Mouse (Mus musculus) MEL (cell line): ENCODE results near the gene Rcc1l. TPM values are rescaled to one million over a fixed set of nuclear protein-coding genes. Genes with fewer than 3 reads are reported as not detected.

ENCODE experiments used
- DNase-seq: peaks from one replicate; pipeline ENCODE4 v3.0.0; 2011; ENCODE audit warnings: low read depth, low spot score
- H3K27ac ChIP-seq: 2 replicates; pipeline ENCODE4 v1.5.1; 2012; ENCODE audit warnings: low read depth, mild to moderate bottlenecking, control low read depth, low read length, moderate library complexity; ENCODE audit not compliant: control insufficient read depth
- H3K27me3 ChIP-seq, 2 experiments: fragments of 150-350 bp in 1 of 2; sonication (generic) in 1 of 2; 2 replicates each; pipeline ENCODE4 v1.6.1; 2012; ENCODE audit warnings: low read length in 2 of 2, mild to moderate bottlenecking in 2 of 2, improper control_type of control experiment in 1 of 2, moderate library complexity in 1 of 2; ENCODE audit not compliant: insufficient read depth in 2 of 2, control insufficient read depth in 1 of 2
- H3K36me3 ChIP-seq, 2 experiments: 2 replicates each; pipeline ENCODE4 v1.6.1; 2012 to 2014; ENCODE audit warnings: low read length in 2 of 2, improper control_type of control experiment in 1 of 2, inconsistent platforms in 1 of 2, mild to moderate bottlenecking in 1 of 2; ENCODE audit not compliant: insufficient read depth in 2 of 2, control insufficient read depth in 1 of 2
- H3K4me1 ChIP-seq, 2 experiments: fragments of 150-350 bp in 1 of 2; sonication (generic) in 1 of 2; 2 replicates each; pipeline ENCODE4 v1.6.1; 2012; ENCODE audit warnings: low read length in 2 of 2, improper control_type of control experiment in 1 of 2, mild to moderate bottlenecking in 1 of 2; ENCODE audit not compliant: insufficient read depth in 2 of 2, control insufficient read depth in 1 of 2
- H3K4me3 ChIP-seq, 2 experiments: fragments of 150-350 bp in 1 of 2; sonication (generic) in 1 of 2; 2 replicates each; pipeline ENCODE4 v1.5.1; 2012; ENCODE audit warnings: low read depth in 2 of 2, low read length in 2 of 2, mild to moderate bottlenecking in 2 of 2, moderate library complexity in 2 of 2, control low read depth in 1 of 2, improper control_type of control experiment in 1 of 2; ENCODE audit not compliant: control insufficient read depth in 1 of 2, insufficient read depth in 1 of 2
- H3K79me2 ChIP-seq: 2 replicates; pipeline ENCODE4 v1.6.1; 2012; ENCODE audit warnings: mild to moderate bottlenecking, low read length, moderate library complexity; ENCODE audit not compliant: control insufficient read depth, poor library complexity, insufficient read depth
- H3K9ac ChIP-seq: 2 replicates; pipeline ENCODE4 v1.6.1; 2012; ENCODE audit warnings: low read depth, mild to moderate bottlenecking, control low read depth, low read length, moderate library complexity; ENCODE audit not compliant: control insufficient read depth, poor library complexity, severe bottlenecking
- H3K9me3 ChIP-seq: fragments of 150-350 bp; sonication (generic); replicated peaks from 2 replicates; pipeline ENCODE4 v1.6.1; 2012; ENCODE audit warnings: mild to moderate bottlenecking, low read length, improper control_type of control experiment, moderate library complexity; ENCODE audit not compliant: insufficient read depth
- BHLHE40 ChIP-seq: IDR thresholded peaks from 2 replicates; pipeline ENCODE4 v1.6.1; 2012; ENCODE audit warnings: low read depth, mild to moderate bottlenecking, inconsistent platforms, low read length, improper control_type of control experiment, borderline replicate concordance
- CHD2 ChIP-seq: IDR thresholded peaks from 2 replicates; pipeline ENCODE4 v1.6.1; 2011; ENCODE audit warnings: low read length, improper control_type of control experiment
- CTCF ChIP-seq, 3 experiments: IDR thresholded peaks in 2 of 3; conservative IDR thresholded peaks in 1 of 3; 2 replicates each; pipeline ENCODE4 v1.5.1; 2011 to 2012; ENCODE audit warnings: low read length in 3 of 3, low read depth in 2 of 3, mild to moderate bottlenecking in 2 of 3, improper control_type of control experiment in 1 of 3, inconsistent platforms in 1 of 3, mixed read lengths in 1 of 3, moderate library complexity in 1 of 3; ENCODE audit not compliant: control insufficient read depth in 1 of 3, insufficient read depth in 1 of 3, poor library complexity in 1 of 3, severe bottlenecking in 1 of 3
- ELF1 ChIP-seq: IDR thresholded peaks from 2 replicates; pipeline ENCODE4 v1.6.1; 2014; ENCODE audit warnings: low read depth, mild to moderate bottlenecking, inconsistent platforms, low read length, improper control_type of control experiment, moderate library complexity
- HCFC1 ChIP-seq: IDR thresholded peaks from 2 replicates; pipeline ENCODE4 v1.6.1; 2012; ENCODE audit warnings: low read depth, mild to moderate bottlenecking, inconsistent platforms, low read length, improper control_type of control experiment, moderate library complexity
- MAFK ChIP-seq: IDR thresholded peaks from 2 replicates; pipeline ENCODE4 v1.6.1; 2011; ENCODE audit warnings: low read depth, mild to moderate bottlenecking, low read length, improper control_type of control experiment, borderline replicate concordance
- MAX ChIP-seq: IDR thresholded peaks from 2 replicates; pipeline ENCODE4 v1.6.1; 2011; ENCODE audit warnings: low read length, improper control_type of control experiment
- MEF2A ChIP-seq: IDR thresholded peaks from 2 replicates; pipeline ENCODE4 v1.6.1; 2014; ENCODE audit warnings: low read depth, mild to moderate bottlenecking, inconsistent platforms, low read length, improper control_type of control experiment; ENCODE audit not compliant: poor library complexity, insufficient replicate concordance, severe bottlenecking; ENCODE audit errors: extremely low read depth
- MXI1 ChIP-seq: IDR thresholded peaks from 2 replicates; pipeline ENCODE4 v1.6.1; 2011; ENCODE audit warnings: mild to moderate bottlenecking, low read depth, low read length, improper control_type of control experiment
- MYC ChIP-seq: IDR thresholded peaks from 2 replicates; pipeline ENCODE4 v1.6.1; 2011; ENCODE audit warnings: low read depth, mild to moderate bottlenecking, low read length, improper control_type of control experiment, moderate library complexity
- NRF1 ChIP-seq: IDR thresholded peaks from 2 replicates; pipeline ENCODE4 v1.6.1; 2014; ENCODE audit warnings: low read depth, mild to moderate bottlenecking, inconsistent platforms, low read length, improper control_type of control experiment, moderate library complexity; ENCODE audit not compliant: poor library complexity, insufficient read depth, severe bottlenecking
- RAD21 ChIP-seq: IDR thresholded peaks from 2 replicates; pipeline ENCODE4 v1.6.1; 2011; ENCODE audit warnings: mild to moderate bottlenecking, low read depth, low read length, improper control_type of control experiment
- SIN3A ChIP-seq: IDR thresholded peaks from 2 replicates; pipeline ENCODE4 v1.6.1; 2012; ENCODE audit warnings: low read length, improper control_type of control experiment, inconsistent platforms
- SMC3 ChIP-seq: IDR thresholded peaks from 2 replicates; pipeline ENCODE4 v1.6.1; 2011; ENCODE audit warnings: low read depth, low read length, improper control_type of control experiment
- TAL1 ChIP-seq: IDR thresholded peaks from 2 replicates; pipeline ENCODE4 v1.6.1; 2012; ENCODE audit warnings: mild to moderate bottlenecking, inconsistent platforms, low read length, moderate library complexity, mixed read lengths
- TBP ChIP-seq: IDR thresholded peaks from 2 replicates; pipeline ENCODE4 v1.8.0; 2011; ENCODE audit warnings: low read depth, low read length, improper control_type of control experiment
- TCF12 ChIP-seq: IDR thresholded peaks from 2 replicates; pipeline ENCODE4 v1.6.1; 2014; ENCODE audit warnings: low read depth, mild to moderate bottlenecking, inconsistent platforms, low read length, improper control_type of control experiment, moderate library complexity
- UBTF ChIP-seq: IDR thresholded peaks from 2 replicates; pipeline ENCODE4 v1.6.1; 2012; ENCODE audit warnings: low read depth, mild to moderate bottlenecking, inconsistent platforms, low read length, improper control_type of control experiment, moderate library complexity, borderline replicate concordance; ENCODE audit not compliant: insufficient read depth
- ZC3H11A ChIP-seq: IDR thresholded peaks from 2 replicates; pipeline ENCODE4 v1.6.1; 2012; ENCODE audit warnings: low read depth, mild to moderate bottlenecking, inconsistent platforms, low read length, improper control_type of control experiment
- polyA plus RNA-seq, 2 experiments: library from polyadenylated mRNA; stranded (reverse) in 1 of 2; unstranded in 1 of 2; fragments of >175 nt in 1 of 2; fragments of >200 nt in 1 of 2; gene quantifications; 2 replicates each; pipeline versions ENCODE4 v1.2.1 to v1.2.4; 2012; ENCODE audit warnings: low replicate concordance in 2 of 2, low read depth in 1 of 2; ENCODE audit not compliant: insufficient read length in 2 of 2, insufficient read depth in 1 of 2, missing spikeins in 1 of 2
- total RNA-seq: library from RNA; depleted of rRNA; stranded (reverse); fragments of 300-350 nt; gene quantifications from 2 replicates; pipeline ENCODE4 v1.2.3, GENCODE M21; 2012

The Rcc1l gene
- total and polyA plus RNA-seq, 3 experiments = 51.7 to 59.1 TPM; not detected in 1

- peak overlapping the region; percentile 94 for H3K9ac ChIP-seq
- H3K9me3 ChIP-seq = no peaks in the 10 kb centered on the region
- peak overlapping the region; percentile 93 to 97 for H3K4me3 ChIP-seq
- DNase-seq = peak; percentile 65
- no peaks in the 10 kb centered on the region for H3K27me3 ChIP-seq
- peaks cover 2 to 14% of the 10 kb centered on the region in 2 experiments for H3K36me3 ChIP-seq
- H3K27ac ChIP-seq = peak overlapping the region; percentile 80
- H3K79me2 ChIP-seq = peaks cover 27% of the 10 kb centered on the region
- TF ChIP-seq TBP = peak; percentile 92
- no peak for TF ChIP-seq ELF1
- no peak for TF ChIP-seq MAX
- no peak for TF ChIP-seq NRF1
- H3K4me1 ChIP-seq = peaks cover 0 to 6% of the 10 kb centered on the region in 2 experiments; a peak in 2 of 4 replicates
These were observed 878 bp downstream of the Rcc1l start for GRCm38 (mm10) chr5:134175696-134176095.

- H3K9ac ChIP-seq = no peak overlapping the region
- H3K27me3 ChIP-seq = no peaks in the 10 kb centered on the region
- H3K36me3 ChIP-seq = peaks cover 4 to 14% of the 10 kb centered on the region in 2 experiments
- H3K4me3 ChIP-seq = no peak overlapping the region
- peaks cover 27% of the 10 kb centered on the region for H3K79me2 ChIP-seq
- peak; percentile 80 for DNase-seq
- H3K27ac ChIP-seq = no peak overlapping the region
- peak; percentile 51 for TF ChIP-seq SMC3
- TF ChIP-seq TBP = no peak
- peak; percentile 71 for TF ChIP-seq MYC
- peak; percentile 59 for TF ChIP-seq MXI1
- no peak for TF ChIP-seq BHLHE40
- TF ChIP-seq MAX = peak; percentile 60; the same call in 1 of the 2 replicates
- 0 out of 2 replicates have a peak, but pooled peaks have one; percentile 20 for TF ChIP-seq HCFC1
- TF ChIP-seq TAL1 = no peak
- TF ChIP-seq CTCF (IDR thresholded peaks at IDR 0.05 in 2 of 3, conservative IDR thresholded peaks at IDR 0.05 in 1 of 3; ENCODE audit: control insufficient read depth in 1 of 3, insufficient read depth in 1 of 3, low read depth in 2 of 3, low read length in 3 of 3, poor library complexity in 1 of 3, severe bottlenecking in 1 of 3) = peak; percentile 87 to 97 (median 92)
- peak; percentile 15; the same call in 1 of the 2 replicates for TF ChIP-seq ZC3H11A
- peak; percentile 41; the same call in 1 of the 2 replicates for TF ChIP-seq SIN3A
- peak; percentile 33 for TF ChIP-seq RAD21
- no peak for TF ChIP-seq UBTF
- no peak for TF ChIP-seq MEF2A
- TF ChIP-seq MAFK = no peak
- TF ChIP-seq TCF12 = no peak
- TF ChIP-seq CHD2 = no peak
- H3K9me3 ChIP-seq = no peaks in the 10 kb centered on the region
- H3K4me1 ChIP-seq = peaks cover 0 to 6% of the 10 kb centered on the region in 2 experiments; a peak in 2 of 4 replicates
These were observed 3.4 kb downstream of the Rcc1l start for GRCm38 (mm10) chr5:134173206-134173605.
